Mouse (Mus musculus) MEL (cell line): ENCODE measurements at regions not wholly inside any gene's neighbourhood (a gene's known extent, or its start where the extent isn't known, plus 50 kb on each side); places are given as distances from the start of the nearest gene placed in this dataset.

Source experiments
- DNase-seq: peaks from one replicate; pipeline ENCODE4 v3.0.0; 2011; ENCODE audit warnings: low read depth, low spot score
- H3K27ac ChIP-seq: 2 replicates; pipeline ENCODE4 v1.5.1; 2012; ENCODE audit warnings: low read depth, mild to moderate bottlenecking, control low read depth, low read length, moderate library complexity; ENCODE audit not compliant: control insufficient read depth
- H3K27me3 ChIP-seq, 2 experiments: fragments of 150-350 bp in 1 of 2; sonication (generic) in 1 of 2; 2 replicates each; pipeline ENCODE4 v1.6.1; 2012; ENCODE audit warnings: low read length in 2 of 2, mild to moderate bottlenecking in 2 of 2, improper control_type of control experiment in 1 of 2, moderate library complexity in 1 of 2; ENCODE audit not compliant: insufficient read depth in 2 of 2, control insufficient read depth in 1 of 2
- H3K36me3 ChIP-seq, 2 experiments: 2 replicates each; pipeline ENCODE4 v1.6.1; 2012 to 2014; ENCODE audit warnings: low read length in 2 of 2, improper control_type of control experiment in 1 of 2, inconsistent platforms in 1 of 2, mild to moderate bottlenecking in 1 of 2; ENCODE audit not compliant: insufficient read depth in 2 of 2, control insufficient read depth in 1 of 2
- H3K4me1 ChIP-seq, 2 experiments: fragments of 150-350 bp in 1 of 2; sonication (generic) in 1 of 2; 2 replicates each; pipeline ENCODE4 v1.6.1; 2012; ENCODE audit warnings: low read length in 2 of 2, improper control_type of control experiment in 1 of 2, mild to moderate bottlenecking in 1 of 2; ENCODE audit not compliant: insufficient read depth in 2 of 2, control insufficient read depth in 1 of 2
- H3K4me3 ChIP-seq, 2 experiments: fragments of 150-350 bp in 1 of 2; sonication (generic) in 1 of 2; 2 replicates each; pipeline ENCODE4 v1.5.1; 2012; ENCODE audit warnings: low read depth in 2 of 2, low read length in 2 of 2, mild to moderate bottlenecking in 2 of 2, moderate library complexity in 2 of 2, control low read depth in 1 of 2, improper control_type of control experiment in 1 of 2; ENCODE audit not compliant: control insufficient read depth in 1 of 2, insufficient read depth in 1 of 2
- H3K79me2 ChIP-seq: 2 replicates; pipeline ENCODE4 v1.6.1; 2012; ENCODE audit warnings: mild to moderate bottlenecking, low read length, moderate library complexity; ENCODE audit not compliant: control insufficient read depth, poor library complexity, insufficient read depth
- H3K9ac ChIP-seq: 2 replicates; pipeline ENCODE4 v1.6.1; 2012; ENCODE audit warnings: low read depth, mild to moderate bottlenecking, control low read depth, low read length, moderate library complexity; ENCODE audit not compliant: control insufficient read depth, poor library complexity, severe bottlenecking
- H3K9me3 ChIP-seq: fragments of 150-350 bp; sonication (generic); replicated peaks from 2 replicates; pipeline ENCODE4 v1.6.1; 2012; ENCODE audit warnings: mild to moderate bottlenecking, low read length, improper control_type of control experiment, moderate library complexity; ENCODE audit not compliant: insufficient read depth
- BHLHE40 ChIP-seq: IDR thresholded peaks from 2 replicates; pipeline ENCODE4 v1.6.1; 2012; ENCODE audit warnings: low read depth, mild to moderate bottlenecking, inconsistent platforms, low read length, improper control_type of control experiment, borderline replicate concordance
- CTCF ChIP-seq, 3 experiments: IDR thresholded peaks in 2 of 3; conservative IDR thresholded peaks in 1 of 3; 2 replicates each; pipeline ENCODE4 v1.5.1; 2011 to 2012; ENCODE audit warnings: low read length in 3 of 3, low read depth in 2 of 3, mild to moderate bottlenecking in 2 of 3, improper control_type of control experiment in 1 of 3, inconsistent platforms in 1 of 3, mixed read lengths in 1 of 3, moderate library complexity in 1 of 3; ENCODE audit not compliant: control insufficient read depth in 1 of 3, insufficient read depth in 1 of 3, poor library complexity in 1 of 3, severe bottlenecking in 1 of 3
- ETS1 ChIP-seq: IDR thresholded peaks from 2 replicates; pipeline ENCODE4 v1.6.1; 2012; ENCODE audit warnings: low read depth, mild to moderate bottlenecking, inconsistent platforms, low read length, improper control_type of control experiment, moderate library complexity
- GABPA ChIP-seq: IDR thresholded peaks from 2 replicates; pipeline ENCODE4 v1.6.1; 2012; ENCODE audit warnings: low read depth, mild to moderate bottlenecking, inconsistent platforms, low read length, improper control_type of control experiment, moderate library complexity
- HCFC1 ChIP-seq: IDR thresholded peaks from 2 replicates; pipeline ENCODE4 v1.6.1; 2012; ENCODE audit warnings: low read depth, mild to moderate bottlenecking, inconsistent platforms, low read length, improper control_type of control experiment, moderate library complexity
- MAFK ChIP-seq: IDR thresholded peaks from 2 replicates; pipeline ENCODE4 v1.6.1; 2011; ENCODE audit warnings: low read depth, mild to moderate bottlenecking, low read length, improper control_type of control experiment, borderline replicate concordance
- MEF2A ChIP-seq: IDR thresholded peaks from 2 replicates; pipeline ENCODE4 v1.6.1; 2014; ENCODE audit warnings: low read depth, mild to moderate bottlenecking, inconsistent platforms, low read length, improper control_type of control experiment; ENCODE audit not compliant: poor library complexity, insufficient replicate concordance, severe bottlenecking; ENCODE audit errors: extremely low read depth
- MYB ChIP-seq: IDR thresholded peaks from 2 replicates; pipeline ENCODE4 v1.6.1; 2011; ENCODE audit warnings: mild to moderate bottlenecking, low read depth, low read length, improper control_type of control experiment
- MYC ChIP-seq: IDR thresholded peaks from 2 replicates; pipeline ENCODE4 v1.6.1; 2011; ENCODE audit warnings: low read depth, mild to moderate bottlenecking, low read length, improper control_type of control experiment, moderate library complexity
- NRF1 ChIP-seq: IDR thresholded peaks from 2 replicates; pipeline ENCODE4 v1.6.1; 2014; ENCODE audit warnings: low read depth, mild to moderate bottlenecking, inconsistent platforms, low read length, improper control_type of control experiment, moderate library complexity; ENCODE audit not compliant: poor library complexity, insufficient read depth, severe bottlenecking
- POLR2A ChIP-seq, 2 experiments: IDR thresholded peaks; 2 replicates each; pipeline ENCODE4 v1.6.1; 2011 to 2012; ENCODE audit warnings: low read length in 2 of 2, mild to moderate bottlenecking in 2 of 2, control low read depth in 1 of 2, improper control_type of control experiment in 1 of 2, low read depth in 1 of 2, moderate library complexity in 1 of 2; ENCODE audit not compliant: control insufficient read depth in 1 of 2, insufficient read depth in 1 of 2, poor library complexity in 1 of 2
- POLR2AphosphoS5 ChIP-seq: IDR thresholded peaks from 2 replicates; pipeline ENCODE4 v1.6.1; 2012; ENCODE audit warnings: low read depth, borderline replicate concordance, mild to moderate bottlenecking, inconsistent platforms, low read length, moderate library complexity, mixed read lengths
- TBP ChIP-seq: IDR thresholded peaks from 2 replicates; pipeline ENCODE4 v1.8.0; 2011; ENCODE audit warnings: low read depth, low read length, improper control_type of control experiment
- TCF12 ChIP-seq: IDR thresholded peaks from 2 replicates; pipeline ENCODE4 v1.6.1; 2014; ENCODE audit warnings: low read depth, mild to moderate bottlenecking, inconsistent platforms, low read length, improper control_type of control experiment, moderate library complexity
- UBTF ChIP-seq: IDR thresholded peaks from 2 replicates; pipeline ENCODE4 v1.6.1; 2012; ENCODE audit warnings: low read depth, mild to moderate bottlenecking, inconsistent platforms, low read length, improper control_type of control experiment, moderate library complexity, borderline replicate concordance; ENCODE audit not compliant: insufficient read depth
- USF1 ChIP-seq: IDR thresholded peaks from 2 replicates; pipeline ENCODE4 v1.6.1; 2014; ENCODE audit warnings: low read depth, mild to moderate bottlenecking, inconsistent platforms, low read length, improper control_type of control experiment, moderate library complexity
- USF2 ChIP-seq, 2 experiments: IDR thresholded peaks; 2 replicates each; pipeline ENCODE4 v1.6.1; 2011 to 2012; ENCODE audit warnings: improper control_type of control experiment in 2 of 2, low read length in 2 of 2, borderline replicate concordance in 1 of 2, inconsistent platforms in 1 of 2, low read depth in 1 of 2, mild to moderate bottlenecking in 1 of 2; ENCODE audit not compliant: insufficient read depth in 1 of 2
- ZMIZ1 ChIP-seq: IDR thresholded peaks from 2 replicates; pipeline ENCODE4 v1.6.1; 2012; ENCODE audit warnings: low read depth, mild to moderate bottlenecking, inconsistent platforms, low read length, improper control_type of control experiment, moderate library complexity

- DNase-seq = no peak
- Histone ChIP-seq H3K4me3 (no peak overlapping the region), H3K79me2 (no peaks in the 10 kb centered on the region), H3K4me1 (no peaks in the 10 kb centered on the region), H3K9ac (no peak overlapping the region), H3K27ac (no peak overlapping the region), H3K27me3 (no peaks in the 10 kb centered on the region), H3K9me3 (no peaks in the 10 kb centered on the region), H3K36me3 (no peaks in the 10 kb centered on the region)
- TF ChIP-seq USF1 (no peak), TCF12 (no peak), NRF1 (no peak), CTCF (IDR thresholded peaks at IDR 0.05 in 2 of 3, conservative IDR thresholded peaks at IDR 0.05 in 1 of 3; ENCODE audit: control insufficient read depth in 1 of 3, insufficient read depth in 1 of 3, low read depth in 2 of 3, low read length in 3 of 3, poor library complexity in 1 of 3, severe bottlenecking in 1 of 3) (no peak), UBTF (no peak), TBP (no peak), POLR2A (IDR thresholded peaks at IDR 0.05; ENCODE audit: control insufficient read depth in 1 of 2, insufficient read depth in 1 of 2, low read depth in 1 of 2, low read length in 2 of 2, poor library complexity in 1 of 2) (no peak), BHLHE40 (no peak), ZMIZ1 (no peak), MAFK (no peak), ETS1 (no peak), HCFC1 (no peak), MEF2A (no peak), USF2 (IDR thresholded peaks at IDR 0.05; ENCODE audit: borderline replicate concordance in 1 of 2, insufficient read depth in 1 of 2, low read depth in 1 of 2, low read length in 2 of 2) (no peak), MYC (no peak), GABPA (no peak), MYB (no peak)
Observed at GRCm38 (mm10) chr17:49177966-49178731, 246.0 kb downstream of the Lrfn2 start.

- TF ChIP-seq POLR2AphosphoS5 (no peak), MEF2A (no peak), MYC (no peak), ZMIZ1 (no peak), CTCF (IDR thresholded peaks at IDR 0.05 in 2 of 3, conservative IDR thresholded peaks at IDR 0.05 in 1 of 3; ENCODE audit: control insufficient read depth in 1 of 3, insufficient read depth in 1 of 3, low read depth in 2 of 3, low read length in 3 of 3, poor library complexity in 1 of 3, severe bottlenecking in 1 of 3) (0 out of 6 replicates have a peak, but pooled peaks of 1 of the 3 experiments have one; percentile 12), ETS1 (no peak)
- Histone ChIP-seq H3K9me3 (no peaks in the 10 kb centered on the region), H3K27ac (no peak overlapping the region), H3K27me3 (no peaks in the 10 kb centered on the region), H3K4me3 (no peak overlapping the region), H3K9ac (no peak overlapping the region), H3K36me3 (no peaks in the 10 kb centered on the region), H3K4me1 (no peaks in the 10 kb centered on the region), H3K79me2 (no peaks in the 10 kb centered on the region)
- DNase-seq = no peak
Observed at GRCm38 (mm10) chr17:49182485-49182884, 245.7 kb upstream of the Mocs1 start.
